Mouse (Mus musculus): ENCODE measurements at regions not wholly inside any gene's neighbourhood (a gene's known extent, or its start where the extent isn't known, plus 50 kb on each side); places are given as distances from the start of the nearest gene placed in this dataset.

DNA sequence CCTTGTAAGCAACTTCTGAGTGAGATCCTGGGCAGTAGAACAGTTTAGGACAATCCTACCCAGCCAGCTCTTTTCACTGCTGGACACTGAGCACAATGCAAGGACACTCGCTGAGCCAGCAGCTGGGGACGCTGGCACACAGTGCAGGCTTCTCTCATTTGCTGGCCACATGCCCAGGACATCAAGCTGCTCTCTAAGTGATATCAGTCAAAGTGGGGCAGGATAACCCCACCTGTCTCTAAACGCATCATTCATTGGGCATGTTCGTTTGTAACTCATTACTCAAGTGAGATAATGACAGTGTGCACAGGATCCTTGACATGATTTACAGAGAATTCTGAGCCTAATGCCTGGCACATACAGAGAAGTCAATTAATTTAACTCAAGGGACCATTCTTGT lies 199.4 kb upstream of the Sesn3 start:
- no peak overlapping the region for H3K27ac ChIP-seq (ENCODE audit: insufficient read depth, low read depth, low read length)
- 22% methylated on average over 4 of the region's 4 CpGs for WGBS
- H3K4me1 ChIP-seq (ENCODE audit: control insufficient read depth, insufficient read depth, insufficient read length, low read length): no peaks in the 10 kb centered on the region
- H3K27me3 ChIP-seq (ENCODE audit: control insufficient read depth, insufficient read depth, low read length): no peaks in the 10 kb centered on the region
- no peaks in the 10 kb centered on the region for H3K36me3 ChIP-seq (ENCODE audit: control insufficient read depth, insufficient read depth, low read length)
- no peak overlapping the region for H3K4me3 ChIP-seq (ENCODE audit: low read depth, low read length)
- no peak for TF ChIP-seq POLR2A (IDR thresholded peaks at IDR 0.05; ENCODE audit: low read depth, low read length)
- TF ChIP-seq CTCF (IDR thresholded peaks at IDR 0.05; ENCODE audit: extremely low read depth, insufficient read length, insufficient replicate concordance, low read depth, low read length): no peak

DNA sequence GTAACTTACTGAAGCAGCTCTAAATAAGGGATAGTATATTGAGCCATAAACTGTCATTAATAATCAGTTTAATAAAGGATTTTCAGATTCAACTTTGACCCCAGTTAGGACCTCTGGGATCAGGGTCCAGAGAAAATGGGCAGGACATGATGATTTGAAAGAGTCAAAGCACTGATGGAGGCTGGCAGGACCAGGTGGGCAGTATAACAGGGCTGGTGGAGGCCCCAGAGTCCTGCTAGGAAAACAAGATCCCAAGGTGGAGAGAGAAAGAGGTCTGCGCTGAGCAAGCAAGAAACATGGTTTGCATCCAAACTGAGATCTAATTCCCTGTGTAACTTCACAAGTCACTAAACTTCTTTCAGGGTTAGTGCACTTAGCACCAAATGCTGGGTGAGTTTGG lies 199.0 kb upstream of the Sesn3 start:
- WGBS: 94% methylated on average over 1 of the region's 1 CpGs
- Histone ChIP-seq H3K4me3 (ENCODE audit: low read depth, low read length) (no peak overlapping the region), H3K27me3 (ENCODE audit: control insufficient read depth, insufficient read depth, low read length) (no peaks in the 10 kb centered on the region), H3K27ac (ENCODE audit: insufficient read depth, low read depth, low read length) (no peak overlapping the region), H3K36me3 (ENCODE audit: control insufficient read depth, insufficient read depth, low read length) (no peaks in the 10 kb centered on the region), H3K4me1 (ENCODE audit: control insufficient read depth, insufficient read depth, insufficient read length, low read length) (no peaks in the 10 kb centered on the region)
- TF ChIP-seq POLR2A (IDR thresholded peaks at IDR 0.05; ENCODE audit: low read depth, low read length): no peak

GRCm38 (mm10) chr9:14076728-14077127 lies 198.1 kb upstream of the Sesn3 start:
- H3K4me1 ChIP-seq (ENCODE audit: control insufficient read depth, insufficient read depth, insufficient read length, low read length): no peaks in the 10 kb centered on the region
- H3K27me3 ChIP-seq (ENCODE audit: control insufficient read depth, insufficient read depth, low read length): no peaks in the 10 kb centered on the region
- H3K4me3 ChIP-seq (ENCODE audit: low read depth, low read length): no peak overlapping the region
- H3K27ac ChIP-seq (ENCODE audit: insufficient read depth, low read depth, low read length): no peak overlapping the region
- TF ChIP-seq POLR2A (IDR thresholded peaks at IDR 0.05; ENCODE audit: low read depth, low read length): no peak
- H3K36me3 ChIP-seq (ENCODE audit: control insufficient read depth, insufficient read depth, low read length): no peaks in the 10 kb centered on the region
- 64% methylated on average over 5 of the region's 5 CpGs for WGBS

GRCm38 (mm10) chr9:14081138-14081537 lies 193.7 kb upstream of the Sesn3 start:
- no peaks in the 10 kb centered on the region for H3K4me1 ChIP-seq (ENCODE audit: control insufficient read depth, insufficient read depth, insufficient read length, low read length)
- H3K4me3 ChIP-seq (ENCODE audit: low read depth, low read length): no peak overlapping the region
- H3K27ac ChIP-seq (ENCODE audit: insufficient read depth, low read depth, low read length): no peak overlapping the region
- no peaks in the 10 kb centered on the region for H3K36me3 ChIP-seq (ENCODE audit: control insufficient read depth, insufficient read depth, low read length)
- WGBS: 62% methylated on average over 4 of the region's 4 CpGs
- no peaks in the 10 kb centered on the region for H3K27me3 ChIP-seq (ENCODE audit: control insufficient read depth, insufficient read depth, low read length)
- no peak for TF ChIP-seq CTCF (IDR thresholded peaks at IDR 0.05; ENCODE audit: extremely low read depth, insufficient read length, insufficient replicate concordance, low read depth, low read length)

DNA sequence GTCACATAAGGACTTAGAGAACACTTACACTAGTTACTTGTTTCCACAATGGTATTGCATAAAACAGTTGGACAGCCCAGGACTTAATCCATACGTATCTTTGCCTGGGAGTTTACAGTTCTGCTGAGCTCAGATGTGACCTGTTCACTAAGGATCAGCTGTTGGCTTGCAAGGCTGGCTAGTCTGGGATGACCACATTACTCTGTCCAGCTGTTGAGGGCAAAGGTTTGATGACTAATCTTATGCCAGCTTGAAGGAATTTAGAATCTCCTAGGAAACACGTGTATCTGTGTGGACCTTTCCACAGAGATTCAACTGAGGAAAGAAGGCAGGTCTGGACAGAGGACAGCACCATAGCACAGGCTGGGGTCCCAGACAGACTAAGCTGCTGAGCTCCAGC lies 188.7 kb upstream of the Sesn3 start:
- TF ChIP-seq CTCF (IDR thresholded peaks at IDR 0.05; ENCODE audit: extremely low read depth, insufficient read length, insufficient replicate concordance, low read depth, low read length) (no peak), POLR2A (IDR thresholded peaks at IDR 0.05; ENCODE audit: low read depth, low read length) (no peak)
- Histone ChIP-seq H3K27ac (ENCODE audit: insufficient read depth, low read depth, low read length) (no peak overlapping the region), H3K27me3 (ENCODE audit: control insufficient read depth, insufficient read depth, low read length) (no peaks in the 10 kb centered on the region), H3K4me1 (ENCODE audit: control insufficient read depth, insufficient read depth, insufficient read length, low read length) (peaks cover 4% of the 10 kb centered on the region; the same call in 1 of the 2 replicates), H3K36me3 (ENCODE audit: control insufficient read depth, insufficient read depth, low read length) (no peaks in the 10 kb centered on the region), H3K4me3 (ENCODE audit: low read depth, low read length) (no peak overlapping the region)
- WGBS: 65% methylated on average over 2 of the region's 2 CpGs

DNA sequence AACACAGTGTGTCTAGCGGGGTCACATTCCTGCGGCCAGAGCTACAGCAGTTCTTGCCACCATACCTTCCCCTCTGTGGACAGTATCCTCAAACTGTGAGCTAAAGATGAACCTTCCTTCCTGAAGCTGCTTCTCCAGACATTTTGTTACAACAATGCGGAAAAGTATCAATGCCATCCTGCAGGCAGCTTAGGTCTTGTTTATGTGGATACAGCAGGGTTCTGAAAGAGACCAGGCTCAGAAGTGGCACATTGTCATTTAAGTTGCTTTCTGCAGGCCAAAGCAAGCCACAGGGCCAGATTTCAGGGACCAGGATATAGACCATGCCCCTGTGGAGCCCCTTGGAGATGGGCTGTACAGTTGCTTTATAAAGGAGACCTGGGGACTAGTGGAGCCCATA lies 188.3 kb upstream of the Sesn3 start:
- H3K4me1 ChIP-seq (ENCODE audit: control insufficient read depth, insufficient read depth, insufficient read length, low read length): peaks cover 4% of the 10 kb centered on the region; the same call in 1 of the 2 replicates
- H3K4me3 ChIP-seq (ENCODE audit: low read depth, low read length): no peak overlapping the region
- no peak for TF ChIP-seq CTCF (IDR thresholded peaks at IDR 0.05; ENCODE audit: extremely low read depth, insufficient read length, insufficient replicate concordance, low read depth, low read length)
- TF ChIP-seq POLR2A (IDR thresholded peaks at IDR 0.05; ENCODE audit: low read depth, low read length): no peak
- H3K27me3 ChIP-seq (ENCODE audit: control insufficient read depth, insufficient read depth, low read length): no peaks in the 10 kb centered on the region
- H3K36me3 ChIP-seq (ENCODE audit: control insufficient read depth, insufficient read depth, low read length): no peaks in the 10 kb centered on the region
- WGBS: 88% methylated on average over 3 of the region's 3 CpGs
- no peak overlapping the region for H3K27ac ChIP-seq (ENCODE audit: insufficient read depth, low read depth, low read length)

- Histone ChIP-seq H3K4me1 (ENCODE audit: control insufficient read depth, insufficient read depth, insufficient read length, low read length) (peaks cover 4% of the 10 kb centered on the region; the same call in 1 of the 2 replicates), H3K27ac (ENCODE audit: insufficient read depth, low read depth, low read length) (no peak overlapping the region), H3K4me3 (ENCODE audit: low read depth, low read length) (no peak overlapping the region), H3K27me3 (ENCODE audit: control insufficient read depth, insufficient read depth, low read length) (no peaks in the 10 kb centered on the region), H3K36me3 (ENCODE audit: control insufficient read depth, insufficient read depth, low read length) (no peaks in the 10 kb centered on the region)
- 59% methylated on average over 4 of the region's 4 CpGs for WGBS
- TF ChIP-seq CTCF (IDR thresholded peaks at IDR 0.05; ENCODE audit: extremely low read depth, insufficient read length, insufficient replicate concordance, low read depth, low read length) (no peak), POLR2A (IDR thresholded peaks at IDR 0.05; ENCODE audit: low read depth, low read length) (no peak)
Measured at GRCm38 (mm10) chr9:14087874-14088273, 187.0 kb upstream of the Sesn3 start.

DNA sequence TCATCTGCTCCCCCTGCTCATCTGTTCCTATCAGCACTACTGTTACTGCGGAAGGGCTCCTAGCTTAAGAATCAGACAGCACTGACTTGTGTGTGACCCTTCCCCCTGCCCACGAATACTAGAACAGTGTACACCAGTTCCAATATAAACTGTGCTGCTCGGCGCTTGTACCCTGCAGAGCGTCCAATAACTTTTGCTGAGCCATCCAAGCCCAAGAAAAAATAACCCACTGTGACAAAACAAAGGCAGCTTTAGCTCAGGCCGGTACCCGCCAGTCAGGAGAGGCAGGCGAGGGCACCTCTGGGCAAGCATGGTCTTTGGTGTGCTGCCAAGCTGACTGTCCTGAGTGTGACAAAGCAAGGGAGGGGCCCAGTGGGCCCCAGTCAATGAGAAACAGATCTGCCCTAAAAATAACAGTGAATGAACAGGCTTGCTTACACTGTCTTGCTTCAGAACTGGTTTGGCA lies 185.0 kb upstream of the Sesn3 start:
- WGBS: 56% methylated on average over 8 of the region's 8 CpGs
- H3K27me3 ChIP-seq (ENCODE audit: control insufficient read depth, insufficient read depth, low read length): no peaks in the 10 kb centered on the region
- TF ChIP-seq POLR2A (IDR thresholded peaks at IDR 0.05; ENCODE audit: low read depth, low read length) (no peak), CTCF (IDR thresholded peaks at IDR 0.05; ENCODE audit: extremely low read depth, insufficient read length, insufficient replicate concordance, low read depth, low read length) (no peak)
- no peak overlapping the region for H3K4me3 ChIP-seq (ENCODE audit: low read depth, low read length)
- H3K36me3 ChIP-seq (ENCODE audit: control insufficient read depth, insufficient read depth, low read length): no peaks in the 10 kb centered on the region
- H3K4me1 ChIP-seq (ENCODE audit: control insufficient read depth, insufficient read depth, insufficient read length, low read length): peaks cover 4% of the 10 kb centered on the region; the same call in 1 of the 2 replicates
- H3K27ac ChIP-seq (ENCODE audit: insufficient read depth, low read depth, low read length): no peak overlapping the region

All from small intestine, adult 2 months (tissue).